Mouse (Mus musculus): ENCODE results near the gene Arid4b. TPM values are rescaled to one million over a fixed set of nuclear protein-coding genes. Genes with fewer than 3 reads are reported as not detected.

Gene Arid4b
- polyA plus RNA-seq, 1 experiment from 2014 or later, result 61.3 TPM

DNA sequence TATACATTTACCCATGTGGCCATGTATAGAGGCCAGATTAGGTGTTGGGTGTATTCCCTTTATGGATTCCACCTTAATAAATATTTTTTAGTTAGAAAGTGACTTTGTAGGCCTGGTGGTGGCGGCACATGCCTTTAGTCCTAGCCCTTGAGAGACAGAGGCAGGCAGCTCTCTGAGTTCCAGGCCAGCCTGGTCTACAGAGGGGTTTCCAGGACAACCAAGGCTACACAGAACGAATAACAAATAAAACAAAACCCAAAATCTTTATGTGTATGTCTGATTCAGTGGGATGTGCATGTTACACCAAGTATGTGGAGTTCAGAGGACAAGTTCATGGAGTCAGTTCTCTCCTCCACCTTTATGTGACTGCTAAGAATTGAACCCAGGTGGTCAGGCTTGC lies 52.8 kb downstream of the Arid4b start:
- no peak overlapping the region for H3K4me2 ChIP-seq
- no peaks in the 10 kb centered on the region for H3K36me3 ChIP-seq (ENCODE audit: insufficient read depth)
- no peak overlapping the region for H3K9ac ChIP-seq
- ATAC-seq (ENCODE audit: insufficient read depth) (no peak), DNase-seq (no peak)
- no peaks in the 10 kb centered on the region for H3K9me3 ChIP-seq (ENCODE audit: low read depth, low read length)
- H3K4me3 ChIP-seq (ENCODE audit: low read depth, low read length), result no peak overlapping the region
- no peaks in the 10 kb centered on the region for H3K27me3 ChIP-seq (ENCODE audit: insufficient read depth, low read length)
- no peak overlapping the region for H3K27ac ChIP-seq (ENCODE audit: low read depth)
- TF ChIP-seq CTCF (IDR thresholded peaks at IDR 0.05; ENCODE audit: low read depth), result no peak
- no peaks in the 10 kb centered on the region for H3K4me1 ChIP-seq (ENCODE audit: insufficient read depth)
- WGBS, result 94% methylated on average over 2 of the region's 2 CpGs

GRCm38 (mm10) chr13:14131651-14132050 lies 68.6 kb downstream of the Arid4b start:
- Histone ChIP-seq H3K27me3 (ENCODE audit: insufficient read depth, low read length) (no peaks in the 10 kb centered on the region), H3K4me1 (ENCODE audit: insufficient read depth) (no peaks in the 10 kb centered on the region), H3K9me3 (ENCODE audit: low read depth, low read length) (no peaks in the 10 kb centered on the region), H3K27ac (ENCODE audit: low read depth) (no peak overlapping the region), H3K9ac (no peak overlapping the region), H3K4me3 (ENCODE audit: low read depth, low read length) (no peak overlapping the region), H3K4me2 (no peak overlapping the region), H3K36me3 (ENCODE audit: insufficient read depth) (peaks cover 41% of the 10 kb centered on the region)
- 78% methylated on average over 1 of the region's 1 CpGs for WGBS
- no peak for ATAC-seq (ENCODE audit: insufficient read depth)
- no peak for DNase-seq
- no peak for TF ChIP-seq CTCF (IDR thresholded peaks at IDR 0.05; ENCODE audit: low read depth)

- H3K27ac ChIP-seq (ENCODE audit: low read depth), result no peak overlapping the region
- peak; percentile 18; the same call in 1 of the 2 replicates for TF ChIP-seq CTCF (IDR thresholded peaks at IDR 0.05; ENCODE audit: low read depth)
- no peaks in the 10 kb centered on the region for H3K27me3 ChIP-seq (ENCODE audit: insufficient read depth, low read length)
- no peak overlapping the region for H3K4me3 ChIP-seq (ENCODE audit: low read depth, low read length)
- H3K36me3 ChIP-seq (ENCODE audit: insufficient read depth), result peaks cover 13% of the 10 kb centered on the region; the same call in 1 of the 2 replicates
- no peak overlapping the region for H3K4me2 ChIP-seq
- DNase-seq (peak; percentile 24), ATAC-seq (ENCODE audit: insufficient read depth) (no peak)
- WGBS, result 87% methylated on average over 2 of the region's 2 CpGs
- H3K9me3 ChIP-seq (ENCODE audit: low read depth, low read length), result no peaks in the 10 kb centered on the region
- no peak overlapping the region for H3K9ac ChIP-seq
- H3K4me1 ChIP-seq (ENCODE audit: insufficient read depth), result no peaks in the 10 kb centered on the region
Measured at GRCm38 (mm10) chr13:14142294-14142966, 79.4 kb downstream of the Arid4b start.

- H3K27me3 ChIP-seq (ENCODE audit: insufficient read depth, low read length), result no peaks in the 10 kb centered on the region
- no peak overlapping the region for H3K4me3 ChIP-seq (ENCODE audit: low read depth, low read length)
- no peak overlapping the region for H3K4me2 ChIP-seq
- 89% methylated on average over 1 of the region's 1 CpGs for WGBS
- peak; percentile 44 for TF ChIP-seq CTCF (IDR thresholded peaks at IDR 0.05; ENCODE audit: low read depth)
- H3K9ac ChIP-seq, result no peak overlapping the region
- no peak; the same call in 1 of the 2 replicates for ATAC-seq (ENCODE audit: insufficient read depth)
- no peaks in the 10 kb centered on the region for H3K4me1 ChIP-seq (ENCODE audit: insufficient read depth)
- H3K27ac ChIP-seq (ENCODE audit: low read depth), result no peak overlapping the region
- peak; percentile 23 for DNase-seq
- peaks cover 17% of the 10 kb centered on the region; the same call in 1 of the 2 replicates for H3K36me3 ChIP-seq (ENCODE audit: insufficient read depth)
- no peaks in the 10 kb centered on the region for H3K9me3 ChIP-seq (ENCODE audit: low read depth, low read length)
Measured at GRCm38 (mm10) chr13:14177989-14178388, 115.0 kb downstream of the Arid4b start.

DNA sequence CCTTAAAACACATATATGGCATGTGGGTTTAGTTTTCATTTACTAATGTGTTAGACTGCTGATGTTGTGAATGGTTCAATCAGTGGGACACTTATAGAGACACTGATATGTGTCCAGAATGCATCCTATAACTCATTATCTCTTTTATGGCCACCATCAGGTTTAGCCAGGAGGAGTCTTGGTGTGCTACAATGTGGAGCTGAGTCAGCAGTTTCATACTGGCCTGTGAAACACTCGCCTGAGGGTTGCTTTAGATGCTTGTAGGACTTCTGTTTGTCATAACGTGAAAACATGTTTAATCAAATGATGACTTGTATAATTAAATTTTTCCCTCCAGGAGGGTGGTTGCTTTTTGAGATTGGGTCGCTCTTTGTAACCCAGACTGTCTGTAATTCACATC lies 116.6 kb downstream of the Arid4b start:
- H3K9me3 ChIP-seq (ENCODE audit: low read depth, low read length), result no peaks in the 10 kb centered on the region
- no peak overlapping the region for H3K4me3 ChIP-seq (ENCODE audit: low read depth, low read length)
- no peak overlapping the region for H3K9ac ChIP-seq

DNA sequence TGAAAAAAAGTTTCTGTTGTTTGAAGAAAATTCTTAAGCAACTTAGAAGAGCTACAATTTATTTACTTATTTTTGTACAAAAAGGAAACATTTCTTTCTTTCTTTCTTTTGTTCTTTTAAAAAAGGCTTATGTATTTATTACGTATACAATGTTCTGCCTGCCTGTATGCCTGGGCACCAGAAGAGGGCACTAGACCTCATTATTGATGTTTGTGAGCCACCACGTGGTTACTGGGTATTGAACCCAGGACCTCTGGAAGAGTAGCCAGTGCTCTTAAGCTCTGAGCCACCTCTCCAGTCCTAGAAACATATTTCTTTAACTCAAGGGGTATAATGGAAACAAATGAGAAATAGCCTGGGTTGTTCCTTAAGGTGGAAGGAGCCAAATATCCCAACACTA lies 182.9 kb downstream of the Arid4b start:
- H3K4me3 ChIP-seq (ENCODE audit: low read depth, low read length), result no peak overlapping the region
- DNase-seq (peak; percentile 3), ATAC-seq (ENCODE audit: insufficient read depth) (no peak)
- no peaks in the 10 kb centered on the region for H3K9me3 ChIP-seq (ENCODE audit: low read depth, low read length)
- TF ChIP-seq CTCF (IDR thresholded peaks at IDR 0.05; ENCODE audit: low read depth), result no peak
- no peaks in the 10 kb centered on the region for H3K4me1 ChIP-seq (ENCODE audit: insufficient read depth)
- no peaks in the 10 kb centered on the region for H3K36me3 ChIP-seq (ENCODE audit: insufficient read depth)
- H3K4me2 ChIP-seq, result no peak overlapping the region
- WGBS, result 54% methylated on average over 2 of the region's 2 CpGs
- no peak overlapping the region for H3K9ac ChIP-seq
- no peak overlapping the region for H3K27ac ChIP-seq (ENCODE audit: low read depth)
- no peaks in the 10 kb centered on the region for H3K27me3 ChIP-seq (ENCODE audit: insufficient read depth, low read length)

More for the DNA sequence above, 116.6 kb downstream of the Arid4b start:
- DNase-seq, result no peak
- 75% methylated on average over 3 of the region's 3 CpGs for WGBS
- Histone ChIP-seq H3K4me1 (ENCODE audit: insufficient read depth) (no peaks in the 10 kb centered on the region), H3K4me2 (no peak overlapping the region), H3K27ac (ENCODE audit: low read depth) (no peak overlapping the region), H3K36me3 (ENCODE audit: insufficient read depth) (peaks cover 24% of the 10 kb centered on the region; the same call in 1 of the 2 replicates), H3K27me3 (ENCODE audit: insufficient read depth, low read length) (no peaks in the 10 kb centered on the region)
- ATAC-seq (ENCODE audit: insufficient read depth), result no peak
- no peak for TF ChIP-seq CTCF (IDR thresholded peaks at IDR 0.05; ENCODE audit: low read depth)

Other genes starting within 250 kb of the Arid4b start
- 41.4 and 46.1 TPM in 2 replicates for gene B3galnt2, start 108.8 kb upstream of the Arid4b start, polyA plus RNA-seq (2014; fragmentation: Nextera tagmentation; extraction: Ambion mirVana)
- gene Tbce, start 23.6 kb upstream of the Arid4b start, polyA plus RNA-seq (2014; fragmentation: Nextera tagmentation; extraction: Ambion mirVana), result 51.9 and 54.7 TPM in 2 replicates
- 50.3 and 50.7 TPM in 2 replicates for gene Ggps1, start 256 bp downstream of the Arid4b start, polyA plus RNA-seq (2014; fragmentation: Nextera tagmentation; extraction: Ambion mirVana)

Data from lung, embryonic 14.5 days (tissue).